Mouse (Mus musculus) lung, postnatal 4 days (tissue): ENCODE data around the gene Pp2d1.

Experiments used
- DNase-seq, 2 experiments: peaks; one replicate each; pipeline ENCODE4 v3.0.0; 2021

Pp2d1 gene

GRCm38 (mm10) chr17:53566161-53566918, 27.1 kb upstream of the Pp2d1 start, which contains the start of gene Kat2b:
TSS of gene Kat2b (plus strand) at chr17:53566861.
- DNase-seq: peak; percentile 54 to 67

DNA sequence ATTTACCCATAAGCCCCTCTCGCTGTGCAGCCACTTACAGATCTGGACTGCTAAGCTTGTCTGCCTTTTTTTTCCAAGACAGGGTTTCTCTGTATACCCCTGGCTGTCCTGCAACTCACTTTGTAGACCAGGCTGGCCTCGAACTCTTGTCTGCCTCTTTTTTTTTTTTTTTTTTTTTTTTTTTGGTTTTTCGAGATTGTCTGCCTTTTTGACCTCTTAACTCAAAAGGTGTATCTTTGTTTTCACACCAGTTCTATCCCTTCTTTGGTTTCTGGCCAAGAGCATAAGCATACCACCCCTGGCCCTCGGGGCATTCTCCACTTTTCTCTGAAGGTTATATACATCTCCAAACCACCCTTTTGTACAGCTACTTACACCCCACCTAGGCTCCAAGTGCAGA, 25.6 kb upstream of the Pp2d1 start:
- no peak for DNase-seq

DNA sequence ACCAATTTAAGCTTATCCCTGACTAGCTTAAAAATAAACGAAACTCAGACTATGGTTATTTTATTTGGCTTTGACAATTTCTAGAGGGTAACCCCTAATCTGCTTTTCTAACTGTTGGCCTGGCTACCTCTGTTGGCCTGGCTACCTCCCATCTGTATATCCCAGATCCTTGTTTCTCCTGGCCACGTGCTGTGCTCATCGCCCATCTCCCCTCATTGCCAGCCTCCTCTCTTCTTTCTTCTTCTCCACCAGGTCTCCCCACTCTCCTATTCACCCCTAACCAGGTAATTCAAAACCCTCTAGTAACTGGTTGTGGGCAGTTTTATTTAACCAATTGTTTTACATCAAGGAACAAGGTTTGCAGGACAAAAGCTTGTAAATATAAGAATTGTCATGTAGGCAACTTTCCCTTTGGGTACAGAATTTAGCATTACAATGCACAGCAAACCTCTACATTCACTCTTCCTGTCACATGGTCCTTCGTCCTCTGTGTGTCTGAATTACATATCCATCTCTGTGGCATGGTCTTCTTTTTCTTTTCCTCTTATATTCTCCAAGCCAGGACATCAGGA, 22.3 kb upstream of the Pp2d1 start:
- no peak for DNase-seq

GRCm38 (mm10) chr17:53559646-53560045, 20.4 kb upstream of the Pp2d1 start:
- no peak for DNase-seq

DNA sequence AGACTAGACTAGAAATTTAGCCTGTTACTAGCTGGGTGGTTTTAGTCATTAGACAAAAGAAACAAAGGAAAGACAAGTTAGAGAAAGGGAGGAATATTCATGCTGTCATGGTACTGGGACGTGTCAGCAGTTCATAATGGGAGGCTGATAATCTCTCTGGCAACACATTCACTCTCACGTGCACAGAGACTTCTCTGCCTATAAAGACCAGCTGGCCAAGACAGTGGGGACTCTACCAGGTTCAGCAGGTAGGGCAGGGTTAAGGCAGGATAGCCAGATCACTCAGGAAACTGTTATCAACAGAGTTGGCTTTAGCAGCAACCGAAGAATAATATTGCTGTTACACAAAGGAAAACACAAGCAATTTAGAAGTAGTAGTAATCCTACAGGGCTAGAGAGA, 18.2 kb upstream of the Pp2d1 start:
- no peak for DNase-seq

GRCm38 (mm10) chr17:53554813-53555212, 15.6 kb upstream of the Pp2d1 start:
- DNase-seq: no peak

DNA sequence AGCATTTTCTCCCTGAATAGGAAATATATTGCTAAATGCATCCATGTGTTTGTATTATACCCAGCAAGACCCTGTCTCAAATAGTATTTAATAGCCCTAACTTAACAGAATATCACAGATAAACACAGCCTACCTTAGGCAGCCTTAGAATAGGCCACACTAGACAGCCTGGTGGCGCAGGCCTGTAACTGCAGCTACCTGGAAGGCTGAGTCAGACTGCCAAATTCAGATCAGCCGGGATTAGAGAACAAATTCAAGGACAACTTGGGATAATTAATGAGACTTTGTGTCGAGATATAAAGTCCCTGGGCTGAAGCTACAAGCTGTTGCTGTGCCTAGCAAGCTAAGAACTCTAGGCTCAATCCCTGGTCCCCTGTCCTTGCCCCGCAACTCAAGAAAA, 14.8 kb upstream of the Pp2d1 start:
- no peak for DNase-seq

DNA sequence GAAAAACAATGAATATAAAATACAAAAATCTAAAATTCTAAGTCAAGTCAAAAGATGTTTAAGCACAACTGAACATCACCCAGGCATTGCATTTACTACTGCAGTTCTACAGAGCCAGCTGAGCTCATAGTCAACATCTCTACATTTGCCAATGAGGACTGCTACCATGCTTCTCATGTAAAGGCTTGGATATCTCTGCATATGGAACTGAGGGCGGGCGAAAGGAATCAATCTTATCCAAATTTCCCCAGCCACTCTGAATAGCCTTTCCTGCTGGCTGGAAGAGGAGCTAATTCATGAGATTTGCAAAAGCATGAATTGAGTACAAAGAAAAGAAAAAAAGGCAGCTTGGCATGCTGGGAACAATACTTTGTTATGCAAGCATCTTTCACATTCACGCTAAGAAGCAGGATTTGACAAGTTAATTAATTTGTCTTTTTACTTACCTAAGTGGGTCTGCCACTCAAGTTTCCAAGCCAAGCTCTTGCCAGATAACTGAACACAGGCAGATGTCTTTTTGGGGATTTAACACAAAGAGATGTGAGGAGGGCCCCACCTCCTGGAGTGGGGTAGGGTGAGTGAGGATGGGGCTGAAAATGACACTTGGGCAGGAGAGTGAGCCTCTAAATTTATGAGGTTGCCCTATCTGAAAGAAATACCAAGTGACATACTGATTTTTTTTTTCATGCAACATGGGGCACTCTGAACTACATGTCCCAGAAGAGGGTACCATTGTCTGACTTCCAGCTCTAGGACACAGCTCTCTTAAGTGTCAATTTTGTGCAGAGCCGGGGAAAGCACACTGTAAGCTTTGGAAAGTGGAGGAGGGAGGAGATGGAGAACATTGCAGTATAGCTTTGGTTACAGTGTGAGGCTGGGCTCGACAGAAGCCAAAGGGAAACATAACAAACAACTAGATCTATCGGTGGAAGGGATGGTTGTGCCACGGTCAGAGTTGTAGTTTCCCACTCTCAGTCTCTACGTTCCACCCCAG, 12.4 kb upstream of the Pp2d1 start:
- no peak for DNase-seq

- peak; percentile 59 to 66 for DNase-seq
Observed at GRCm38 (mm10) chr17:53543591-53544324, 4.5 kb upstream of the Pp2d1 start.

DNA sequence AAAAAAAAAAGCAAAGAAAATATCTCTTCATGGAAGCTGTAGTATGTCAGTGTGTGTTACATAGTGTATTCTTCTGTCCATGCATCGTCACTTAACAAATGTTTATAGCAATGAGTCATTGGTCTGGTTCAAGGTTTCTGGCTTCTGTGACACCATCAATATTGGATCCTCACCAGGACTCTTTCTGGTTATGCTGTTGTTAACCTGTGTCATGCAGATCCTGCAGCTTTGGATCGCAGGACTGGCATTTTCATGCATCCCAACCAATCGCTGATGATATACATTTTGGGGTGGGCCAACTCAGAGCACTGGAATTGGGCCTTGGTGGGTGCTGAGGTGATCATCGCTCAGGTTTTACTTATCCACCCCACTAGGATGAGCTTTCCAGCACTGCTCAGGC, 3.3 kb upstream of the Pp2d1 start:
- no peak for DNase-seq

DNA sequence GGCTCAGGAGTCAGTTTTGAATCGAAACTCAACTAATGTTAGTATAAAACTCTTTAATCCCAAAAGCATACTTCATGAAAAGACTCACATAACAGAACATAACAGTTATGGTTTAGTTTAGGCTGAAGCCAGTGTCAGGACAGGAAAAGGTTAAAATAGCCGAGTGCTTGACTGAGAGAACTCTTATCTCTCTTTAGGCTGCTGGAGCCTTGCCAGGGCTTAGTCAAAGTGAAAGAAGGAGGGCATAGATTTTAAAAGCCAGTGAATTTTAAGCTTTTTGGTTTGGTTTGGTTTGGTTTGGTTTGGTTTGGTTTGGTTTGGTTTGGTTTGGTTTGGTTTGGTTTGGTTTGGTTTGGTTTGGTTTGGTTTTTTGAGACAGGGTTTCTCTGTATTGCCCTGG, 6.8 kb downstream of the Pp2d1 start:
- DNase-seq: peak in 1 of 2 experiments; percentile 33

DNA sequence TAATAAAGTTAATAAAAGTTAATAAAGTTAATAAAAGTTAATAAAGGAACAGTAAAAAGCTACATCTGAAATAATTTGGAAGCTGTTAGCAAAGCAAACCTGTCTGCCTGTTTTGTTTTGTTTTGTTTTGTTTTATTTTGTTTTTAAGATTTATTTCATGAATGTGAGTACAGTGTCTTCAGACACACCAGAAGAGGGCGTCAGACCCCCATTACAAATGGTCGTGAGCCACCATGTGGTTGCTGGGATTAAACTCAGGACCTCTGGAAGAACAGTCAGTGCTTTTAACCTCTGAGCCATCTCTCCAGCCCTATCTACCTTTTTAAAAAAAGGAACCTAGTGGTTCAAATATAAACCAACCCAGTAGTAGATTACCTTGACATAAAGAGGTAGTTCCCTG, 8.1 kb downstream of the Pp2d1 start:
- DNase-seq: no peak

GRCm38 (mm10) chr17:53528034-53528433, 11.2 kb downstream of the Pp2d1 start:
- no peak for DNase-seq

GRCm38 (mm10) chr17:53520509-53520908, 18.7 kb downstream of the Pp2d1 start:
- no peak for DNase-seq

DNA sequence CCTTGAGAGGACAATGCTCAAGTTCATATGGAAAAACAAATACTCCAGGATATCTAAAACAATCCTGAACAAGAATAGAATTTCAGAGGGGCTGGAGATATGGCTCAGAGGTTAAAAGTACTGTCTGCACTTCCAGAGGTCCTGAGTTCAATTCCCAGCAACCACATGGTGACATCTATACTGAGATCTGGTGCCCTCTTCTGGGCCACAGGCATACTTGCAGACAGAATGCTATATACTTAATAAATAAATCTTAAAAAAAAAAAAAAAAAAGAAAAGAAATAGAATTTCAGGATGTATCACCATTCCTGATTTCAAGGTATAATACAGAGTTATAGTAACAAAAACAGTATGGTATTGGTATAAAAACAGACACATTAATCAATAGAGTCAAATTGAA, 19.9 kb downstream of the Pp2d1 start:
- no peak for DNase-seq

- DNase-seq: peak in 1 of 2 experiments; percentile 19
Observed at GRCm38 (mm10) chr17:53512311-53512951, 26.8 kb downstream of the Pp2d1 start.

DNA sequence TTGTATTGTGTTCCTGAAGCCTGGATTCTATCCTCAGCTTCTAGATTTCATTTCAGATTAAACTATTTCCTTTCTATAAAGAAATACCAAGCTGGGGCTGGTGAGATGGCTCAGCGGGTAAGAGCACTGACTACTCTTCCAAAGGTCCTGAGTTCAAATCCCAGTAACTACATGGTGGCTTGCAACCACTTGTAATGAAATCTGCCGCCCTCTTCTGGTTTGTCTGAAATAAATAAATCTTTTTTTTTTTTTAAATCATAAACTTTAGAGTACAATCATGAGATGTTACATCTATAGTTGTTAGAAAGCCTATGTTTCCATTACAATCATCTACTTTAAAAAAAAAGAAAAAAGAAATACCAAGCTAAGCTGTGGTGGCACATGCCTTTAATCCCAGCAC, 36.3 kb downstream of the Pp2d1 start:
- no peak for DNase-seq

GRCm38 (mm10) chr17:53489007-53489378, 50.3 kb downstream of the Pp2d1 start:
- DNase-seq: no peak

- DNase-seq: no peak
Observed at GRCm38 (mm10) chr17:53488291-53489006, 50.8 kb downstream of the Pp2d1 start.

- DNase-seq: no peak
Observed at GRCm38 (mm10) chr17:53480433-53480832, 58.8 kb downstream of the Pp2d1 start.

- peak in 1 of 2 experiments; percentile 64 for DNase-seq
Observed at GRCm38 (mm10) chr17:53479604-53480041, 59.6 kb downstream of the Pp2d1 start.
